Mouse (Mus musculus) cortical plate, adult 2 months (tissue): ENCODE measurements around the gene Txn2.

ENCODE experiments used
- CTCF ChIP-seq: fragments of 200-500 bp; IDR thresholded peaks from 2 replicates; pipeline ENCODE4 v1.5.1; 2011; ENCODE audit warnings: mild to moderate bottlenecking, control low read depth, low read length; ENCODE audit not compliant: insufficient read depth; ENCODE audit errors: extremely low read depth
- POLR2A ChIP-seq: fragments of 200-500 bp; IDR thresholded peaks from 2 replicates; pipeline ENCODE4 v1.6.1; 2011; ENCODE audit warnings: mild to moderate bottlenecking, low read length, control low read depth; ENCODE audit not compliant: insufficient read depth; ENCODE audit errors: extremely low read depth

- TF ChIP-seq POLR2A, result no peak
- no peak for TF ChIP-seq CTCF
Observed at GRCm38 (mm10) chr15:77911065-77911464, 17.7 kb downstream of the Txn2 start.
